Mouse (Mus musculus): ENCODE data around the gene Casc4. TPM values are rescaled to one million over a fixed set of nuclear protein-coding genes. Genes with fewer than 3 reads are reported as not detected.

Gene Casc4
- polyA plus RNA-seq, 1 experiment from 2014 or later, result 22.4 TPM

DNA sequence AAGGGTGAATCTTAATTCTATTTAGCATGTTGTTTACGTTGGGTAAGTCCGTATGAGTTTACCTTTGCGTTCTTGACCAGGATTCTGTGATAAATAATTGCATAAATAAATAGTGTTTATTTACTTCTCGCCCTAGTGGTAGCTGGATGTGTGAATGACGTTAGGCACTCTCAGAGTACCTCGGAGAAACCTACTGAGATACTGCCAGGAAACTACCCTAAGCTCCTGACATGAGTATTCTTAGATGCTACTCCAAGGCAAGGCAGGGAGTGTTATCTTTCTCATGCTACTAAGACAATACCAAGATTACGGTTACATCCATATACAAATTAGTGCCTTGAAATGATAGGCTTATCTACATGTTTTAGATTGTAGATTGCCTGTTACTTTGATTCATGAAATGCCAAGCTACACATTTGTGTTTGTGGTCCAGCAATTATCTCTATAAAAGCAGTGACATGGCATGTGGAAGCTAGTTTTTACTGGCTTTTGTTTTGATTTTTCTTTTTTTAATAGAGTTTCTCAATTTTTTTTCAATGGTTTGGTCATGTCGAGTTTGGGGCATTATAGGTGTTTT is 90.5 kb downstream of the Casc4 start:
- H3K27me3 ChIP-seq (ENCODE audit: insufficient read depth, low read length), result no peaks in the 10 kb centered on the region
- peak overlapping the region; percentile 96 for H3K4me3 ChIP-seq (ENCODE audit: low read depth, low read length)
- no peak for TF ChIP-seq CTCF (IDR thresholded peaks at IDR 0.05; ENCODE audit: low read depth)
- peaks cover 11% of the 10 kb centered on the region for H3K4me1 ChIP-seq (ENCODE audit: insufficient read depth)
- H3K9ac ChIP-seq, result peak overlapping the region; percentile 97
- ATAC-seq (ENCODE audit: insufficient read depth), result no peak
- no peaks in the 10 kb centered on the region for H3K9me3 ChIP-seq (ENCODE audit: low read depth, low read length)
- peaks cover 24% of the 10 kb centered on the region for H3K36me3 ChIP-seq (ENCODE audit: insufficient read depth)
- H3K4me2 ChIP-seq, result peak overlapping the region; percentile 82
- H3K27ac ChIP-seq (ENCODE audit: low read depth), result peak overlapping the region; percentile 97; the same call in 1 of the 2 replicates
- WGBS, result 4% methylated on average over 8 of the region's 8 CpGs
- DNase-seq, result peak; percentile 7

Other genes with a start within 250 kb of the Casc4 start
- gene Frmd5, start 59.9 kb upstream of the Casc4 start, polyA plus RNA-seq (2014; fragmentation: Nextera tagmentation; extraction: Ambion mirVana), result 2.8 and 4.0 TPM in 2 replicates
- 58.9 and 60.2 TPM in 2 replicates for gene Ctdspl2, start 89.0 kb downstream of the Casc4 start, polyA plus RNA-seq (2014; fragmentation: Nextera tagmentation; extraction: Ambion mirVana)
- 0.12 TPM in 1 of 2 replicates, not detected in the other for gene Mageb3, start 89.1 kb downstream of the Casc4 start, polyA plus RNA-seq (2014; fragmentation: Nextera tagmentation; extraction: Ambion mirVana)
- gene Eif3j1, start 161.6 kb downstream of the Casc4 start, polyA plus RNA-seq (2014; fragmentation: Nextera tagmentation; extraction: Ambion mirVana), result 12.7 and 12.9 TPM in 2 replicates